Mouse (Mus musculus) MEL (cell line): ENCODE data around the gene Relt. TPM values are rescaled to one million over a fixed set of nuclear protein-coding genes. Genes with fewer than 3 reads are reported as not detected.
A peak's percentile ranks its signal among the peaks of the same experiment; 100 is the strongest.

Experiments
- DNase-seq: peaks from one replicate; pipeline ENCODE4 v3.0.0; 2011; ENCODE audit warnings: low read depth, low spot score
- H3K27ac ChIP-seq: 2 replicates; pipeline ENCODE4 v1.5.1; 2012; ENCODE audit warnings: low read depth, mild to moderate bottlenecking, control low read depth, low read length, moderate library complexity; ENCODE audit not compliant: control insufficient read depth
- H3K27me3 ChIP-seq, 2 experiments: fragments of 150-350 bp in 1 of 2; sonication (generic) in 1 of 2; 2 replicates each; pipeline ENCODE4 v1.6.1; 2012; ENCODE audit warnings: low read length in 2 of 2, mild to moderate bottlenecking in 2 of 2, improper control_type of control experiment in 1 of 2, moderate library complexity in 1 of 2; ENCODE audit not compliant: insufficient read depth in 2 of 2, control insufficient read depth in 1 of 2
- H3K36me3 ChIP-seq, 2 experiments: 2 replicates each; pipeline ENCODE4 v1.6.1; 2012 to 2014; ENCODE audit warnings: low read length in 2 of 2, improper control_type of control experiment in 1 of 2, inconsistent platforms in 1 of 2, mild to moderate bottlenecking in 1 of 2; ENCODE audit not compliant: insufficient read depth in 2 of 2, control insufficient read depth in 1 of 2
- H3K4me1 ChIP-seq, 2 experiments: fragments of 150-350 bp in 1 of 2; sonication (generic) in 1 of 2; 2 replicates each; pipeline ENCODE4 v1.6.1; 2012; ENCODE audit warnings: low read length in 2 of 2, improper control_type of control experiment in 1 of 2, mild to moderate bottlenecking in 1 of 2; ENCODE audit not compliant: insufficient read depth in 2 of 2, control insufficient read depth in 1 of 2
- H3K4me3 ChIP-seq, 2 experiments: fragments of 150-350 bp in 1 of 2; sonication (generic) in 1 of 2; 2 replicates each; pipeline ENCODE4 v1.5.1; 2012; ENCODE audit warnings: low read depth in 2 of 2, low read length in 2 of 2, mild to moderate bottlenecking in 2 of 2, moderate library complexity in 2 of 2, control low read depth in 1 of 2, improper control_type of control experiment in 1 of 2; ENCODE audit not compliant: control insufficient read depth in 1 of 2, insufficient read depth in 1 of 2
- H3K79me2 ChIP-seq: 2 replicates; pipeline ENCODE4 v1.6.1; 2012; ENCODE audit warnings: mild to moderate bottlenecking, low read length, moderate library complexity; ENCODE audit not compliant: control insufficient read depth, poor library complexity, insufficient read depth
- H3K9ac ChIP-seq: 2 replicates; pipeline ENCODE4 v1.6.1; 2012; ENCODE audit warnings: low read depth, mild to moderate bottlenecking, control low read depth, low read length, moderate library complexity; ENCODE audit not compliant: control insufficient read depth, poor library complexity, severe bottlenecking
- H3K9me3 ChIP-seq: fragments of 150-350 bp; sonication (generic); replicated peaks from 2 replicates; pipeline ENCODE4 v1.6.1; 2012; ENCODE audit warnings: mild to moderate bottlenecking, low read length, improper control_type of control experiment, moderate library complexity; ENCODE audit not compliant: insufficient read depth
- BHLHE40 ChIP-seq: IDR thresholded peaks from 2 replicates; pipeline ENCODE4 v1.6.1; 2012; ENCODE audit warnings: low read depth, mild to moderate bottlenecking, inconsistent platforms, low read length, improper control_type of control experiment, borderline replicate concordance
- CHD2 ChIP-seq: IDR thresholded peaks from 2 replicates; pipeline ENCODE4 v1.6.1; 2011; ENCODE audit warnings: low read length, improper control_type of control experiment
- CTCF ChIP-seq, 3 experiments: IDR thresholded peaks in 2 of 3; conservative IDR thresholded peaks in 1 of 3; 2 replicates each; pipeline ENCODE4 v1.5.1; 2011 to 2012; ENCODE audit warnings: low read length in 3 of 3, low read depth in 2 of 3, mild to moderate bottlenecking in 2 of 3, improper control_type of control experiment in 1 of 3, inconsistent platforms in 1 of 3, mixed read lengths in 1 of 3, moderate library complexity in 1 of 3; ENCODE audit not compliant: control insufficient read depth in 1 of 3, insufficient read depth in 1 of 3, poor library complexity in 1 of 3, severe bottlenecking in 1 of 3
- E2F4 ChIP-seq: IDR thresholded peaks from 2 replicates; pipeline ENCODE4 v1.6.1; 2011; ENCODE audit warnings: low read depth, low read length, improper control_type of control experiment, borderline replicate concordance
- ETS1 ChIP-seq: IDR thresholded peaks from 2 replicates; pipeline ENCODE4 v1.6.1; 2012; ENCODE audit warnings: low read depth, mild to moderate bottlenecking, inconsistent platforms, low read length, improper control_type of control experiment, moderate library complexity
- GABPA ChIP-seq: IDR thresholded peaks from 2 replicates; pipeline ENCODE4 v1.6.1; 2012; ENCODE audit warnings: low read depth, mild to moderate bottlenecking, inconsistent platforms, low read length, improper control_type of control experiment, moderate library complexity
- HCFC1 ChIP-seq: IDR thresholded peaks from 2 replicates; pipeline ENCODE4 v1.6.1; 2012; ENCODE audit warnings: low read depth, mild to moderate bottlenecking, inconsistent platforms, low read length, improper control_type of control experiment, moderate library complexity
- JUND ChIP-seq: IDR thresholded peaks from 2 replicates; pipeline ENCODE4 v1.6.1; 2011; ENCODE audit warnings: low read depth, mild to moderate bottlenecking, improper control_type of control experiment, low read length
- KAT2A ChIP-seq: conservative IDR thresholded peaks from 2 replicates; pipeline ENCODE4 v1.6.1; 2012; ENCODE audit warnings: low read depth, low read length, improper control_type of control experiment, inconsistent platforms
- MAFK ChIP-seq: IDR thresholded peaks from 2 replicates; pipeline ENCODE4 v1.6.1; 2011; ENCODE audit warnings: low read depth, mild to moderate bottlenecking, low read length, improper control_type of control experiment, borderline replicate concordance
- MAZ ChIP-seq: IDR thresholded peaks from 2 replicates; pipeline ENCODE4 v1.6.1; 2012; ENCODE audit warnings: low read depth, mild to moderate bottlenecking, inconsistent platforms, low read length, improper control_type of control experiment
- MXI1 ChIP-seq: IDR thresholded peaks from 2 replicates; pipeline ENCODE4 v1.6.1; 2011; ENCODE audit warnings: mild to moderate bottlenecking, low read depth, low read length, improper control_type of control experiment
- NRF1 ChIP-seq: IDR thresholded peaks from 2 replicates; pipeline ENCODE4 v1.6.1; 2014; ENCODE audit warnings: low read depth, mild to moderate bottlenecking, inconsistent platforms, low read length, improper control_type of control experiment, moderate library complexity; ENCODE audit not compliant: poor library complexity, insufficient read depth, severe bottlenecking
- POLR2A ChIP-seq, 2 experiments: IDR thresholded peaks; 2 replicates each; pipeline ENCODE4 v1.6.1; 2011 to 2012; ENCODE audit warnings: low read length in 2 of 2, mild to moderate bottlenecking in 2 of 2, control low read depth in 1 of 2, improper control_type of control experiment in 1 of 2, low read depth in 1 of 2, moderate library complexity in 1 of 2; ENCODE audit not compliant: control insufficient read depth in 1 of 2, insufficient read depth in 1 of 2, poor library complexity in 1 of 2
- RAD21 ChIP-seq: IDR thresholded peaks from 2 replicates; pipeline ENCODE4 v1.6.1; 2011; ENCODE audit warnings: mild to moderate bottlenecking, low read depth, low read length, improper control_type of control experiment
- SIN3A ChIP-seq: IDR thresholded peaks from 2 replicates; pipeline ENCODE4 v1.6.1; 2012; ENCODE audit warnings: low read length, improper control_type of control experiment, inconsistent platforms
- SMC3 ChIP-seq: IDR thresholded peaks from 2 replicates; pipeline ENCODE4 v1.6.1; 2011; ENCODE audit warnings: low read depth, low read length, improper control_type of control experiment
- TBP ChIP-seq: IDR thresholded peaks from 2 replicates; pipeline ENCODE4 v1.8.0; 2011; ENCODE audit warnings: low read depth, low read length, improper control_type of control experiment
- UBTF ChIP-seq: IDR thresholded peaks from 2 replicates; pipeline ENCODE4 v1.6.1; 2012; ENCODE audit warnings: low read depth, mild to moderate bottlenecking, inconsistent platforms, low read length, improper control_type of control experiment, moderate library complexity, borderline replicate concordance; ENCODE audit not compliant: insufficient read depth
- USF2 ChIP-seq, 2 experiments: IDR thresholded peaks; 2 replicates each; pipeline ENCODE4 v1.6.1; 2011 to 2012; ENCODE audit warnings: improper control_type of control experiment in 2 of 2, low read length in 2 of 2, borderline replicate concordance in 1 of 2, inconsistent platforms in 1 of 2, low read depth in 1 of 2, mild to moderate bottlenecking in 1 of 2; ENCODE audit not compliant: insufficient read depth in 1 of 2
- ZC3H11A ChIP-seq: IDR thresholded peaks from 2 replicates; pipeline ENCODE4 v1.6.1; 2012; ENCODE audit warnings: low read depth, mild to moderate bottlenecking, inconsistent platforms, low read length, improper control_type of control experiment
- ZNF384 ChIP-seq: IDR thresholded peaks from 2 replicates; pipeline ENCODE4 v1.6.1; 2012; ENCODE audit warnings: low read depth, mild to moderate bottlenecking, inconsistent platforms, low read length, improper control_type of control experiment
- polyA plus RNA-seq, 2 experiments: library from polyadenylated mRNA; stranded (reverse) in 1 of 2; unstranded in 1 of 2; fragments of >175 nt in 1 of 2; fragments of >200 nt in 1 of 2; gene quantifications; 2 replicates each; pipeline versions ENCODE4 v1.2.1 to v1.2.4; 2012; ENCODE audit warnings: low replicate concordance in 2 of 2, low read depth in 1 of 2; ENCODE audit not compliant: insufficient read length in 2 of 2, insufficient read depth in 1 of 2, missing spikeins in 1 of 2
- total RNA-seq: library from RNA; depleted of rRNA; stranded (reverse); fragments of 300-350 nt; gene quantifications from 2 replicates; pipeline ENCODE4 v1.2.3, GENCODE M21; 2012

Relt gene
- total and polyA plus RNA-seq, 3 experiments = 29.6 to 37.1 TPM; not detected in 1

GRCm38 (mm10) chr7:100902451-100903137 is 39.3 kb upstream of the Relt start:
- Histone ChIP-seq H3K9me3 (no peaks in the 10 kb centered on the region), H3K27me3 (no peaks in the 10 kb centered on the region), H3K27ac (no peak overlapping the region), H3K4me3 (no peak overlapping the region), H3K4me1 (no peaks in the 10 kb centered on the region), H3K9ac (no peak overlapping the region), H3K36me3 (no peaks in the 10 kb centered on the region), H3K79me2 (no peaks in the 10 kb centered on the region)
- peak; percentile 38 to 67 (median 50) for TF ChIP-seq CTCF (IDR thresholded peaks at IDR 0.05 in 2 of 3, conservative IDR thresholded peaks at IDR 0.05 in 1 of 3; ENCODE audit: control insufficient read depth in 1 of 3, insufficient read depth in 1 of 3, low read depth in 2 of 3, low read length in 3 of 3, poor library complexity in 1 of 3, severe bottlenecking in 1 of 3)
- TF ChIP-seq SMC3 = peak; percentile 27; the same call in 1 of the 2 replicates
- TF ChIP-seq MAZ = no peak
- DNase-seq = peak; percentile 35

GRCm38 (mm10) chr7:100897828-100898227 is 34.6 kb upstream of the Relt start:
- no peak for DNase-seq
- TF ChIP-seq MAFK (no peak), POLR2A (IDR thresholded peaks at IDR 0.05; ENCODE audit: control insufficient read depth in 1 of 2, insufficient read depth in 1 of 2, low read depth in 1 of 2, low read length in 2 of 2, poor library complexity in 1 of 2) (no peak), GABPA (no peak), TBP (no peak), CHD2 (no peak), NRF1 (no peak), KAT2A (no peak), E2F4 (no peak), UBTF (no peak), SIN3A (no peak)
- TF ChIP-seq, all 39 proteins: peak for 0
- H3K9me3 ChIP-seq = no peaks in the 10 kb centered on the region

GRCm38 (mm10) chr7:100894833-100895226 is 31.6 kb upstream of the Relt start:
- DNase-seq = no peak
- Histone ChIP-seq H3K79me2 (no peaks in the 10 kb centered on the region), H3K36me3 (no peaks in the 10 kb centered on the region), H3K27ac (no peak overlapping the region), H3K27me3 (no peaks in the 10 kb centered on the region), H3K4me1 (no peaks in the 10 kb centered on the region), H3K9me3 (no peaks in the 10 kb centered on the region), H3K9ac (no peak overlapping the region), H3K4me3 (no peak overlapping the region)
- TF ChIP-seq HCFC1 (no peak), JUND (no peak), ZNF384 (no peak), TBP (no peak), CHD2 (no peak), MXI1 (no peak), KAT2A (no peak), BHLHE40 (no peak), USF2 (IDR thresholded peaks at IDR 0.05; ENCODE audit: borderline replicate concordance in 1 of 2, insufficient read depth in 1 of 2, low read depth in 1 of 2, low read length in 2 of 2) (no peak), RAD21 (no peak), ZC3H11A (no peak), ETS1 (no peak), NRF1 (no peak)

More at GRCm38 (mm10) chr7:100897828-100898227, 34.6 kb upstream of the Relt start:
- Histone ChIP-seq H3K27me3 (no peaks in the 10 kb centered on the region), H3K36me3 (no peaks in the 10 kb centered on the region), H3K4me1 (no peaks in the 10 kb centered on the region), H3K9ac (no peak overlapping the region), H3K79me2 (no peaks in the 10 kb centered on the region), H3K4me3 (no peak overlapping the region), H3K27ac (no peak overlapping the region)
